Mouse (Mus musculus) olfactory bulb, adult 2 months (tissue): Measurements from ENCODE around the gene Thada.

ENCODE experiments used
- CTCF ChIP-seq: fragments of 200-500 bp; IDR thresholded peaks from 2 replicates; pipeline ENCODE4 v1.5.1; 2012; ENCODE audit warnings: low read depth, mild to moderate bottlenecking, low read length, moderate library complexity; ENCODE audit not compliant: insufficient read depth
- POLR2A ChIP-seq: fragments of 200-500 bp; IDR thresholded peaks from 2 replicates; pipeline ENCODE4 v1.6.1; 2012; ENCODE audit warnings: mild to moderate bottlenecking, low read depth, low read length, moderate library complexity; ENCODE audit not compliant: insufficient read depth

DNA sequence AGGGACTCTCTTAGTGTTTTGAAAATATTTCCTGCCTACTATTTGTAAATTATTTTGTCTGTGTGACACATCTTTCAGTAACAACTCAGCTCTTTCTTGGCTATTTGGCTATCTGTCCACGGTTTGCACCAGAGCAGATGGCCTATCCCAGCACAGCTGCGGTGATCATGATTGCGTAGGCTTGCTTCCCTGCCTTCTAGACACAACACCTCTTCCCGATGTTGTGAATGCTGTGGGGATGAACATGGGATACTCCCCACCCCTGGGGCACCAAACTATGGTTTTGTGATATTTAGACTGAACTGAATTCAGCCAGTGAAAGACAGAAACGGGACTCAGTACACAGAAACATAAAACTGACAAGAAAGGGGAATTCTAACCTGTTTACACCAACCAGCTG, 144.7 kb downstream of the Thada start:
- TF ChIP-seq POLR2A (no peak), CTCF (no peak)
